Mouse (Mus musculus) intestine, embryonic 15.5 days (tissue): ENCODE measurements around the gene Kcnk13. TPM values are rescaled to one million over a fixed set of nuclear protein-coding genes. Genes with fewer than 3 reads are reported as not detected.
"Not testable (repeated sequence)": the region's sequence is repeated elsewhere in the genome, so short reads cannot be mapped to it uniquely, and the experiment has no call there.

Source experiments
- ATAC-seq: fragments of 200-750 bp; cut with Nextera tagmentation; 2 replicates; pipeline ENCODE4 v1.8.0; 2017; ENCODE audit warnings: moderate TSS enrichment, moderate library complexity
- H3K27ac ChIP-seq: fragments of 300-500 bp; sonication (generic); 2 replicates; pipeline ENCODE4 v1.5.1; 2015; ENCODE audit warnings: mild to moderate bottlenecking, inconsistent platforms
- H3K27me3 ChIP-seq: fragments of 300-500 bp; sonication (generic); replicated peaks from 2 replicates; pipeline ENCODE4 v1.6.1; 2015; ENCODE audit warnings: inconsistent platforms
- H3K36me3 ChIP-seq: fragments of 300-500 bp; sonication (generic); 2 replicates; pipeline ENCODE4 v1.6.1; 2015; ENCODE audit warnings: inconsistent platforms
- H3K4me1 ChIP-seq: fragments of 300-500 bp; sonication (generic); replicated peaks from 2 replicates; pipeline ENCODE4 v1.6.1; 2015; ENCODE audit warnings: inconsistent platforms
- H3K4me2 ChIP-seq: fragments of 300-500 bp; sonication (generic); replicated peaks from 2 replicates; pipeline ENCODE4 v1.6.1; 2015; ENCODE audit warnings: mild to moderate bottlenecking, inconsistent platforms
- H3K4me3 ChIP-seq: fragments of 300-500 bp; sonication (generic); replicated peaks from 2 replicates; pipeline ENCODE4 v1.5.1; 2015; ENCODE audit warnings: inconsistent platforms
- H3K9ac ChIP-seq: fragments of 300-500 bp; sonication (generic); 2 replicates; pipeline ENCODE4 v1.6.1; 2015; ENCODE audit warnings: inconsistent platforms
- H3K9me3 ChIP-seq: fragments of 300-500 bp; sonication (generic); 2 replicates; pipeline ENCODE4 v1.6.1; 2016; ENCODE audit warnings: inconsistent platforms
- WGBS: fragments of 180-500 bp; shearing (Covaris S2); methylation state at CpG from one replicate; pipeline ENCODE4 v1.1.7; 2015; 5-methylcytosine and 5-hydroxymethylcytosine counted together
- polyA plus RNA-seq: library from polyadenylated mRNA; unstranded; fragments of >200 nt; fragmentation: Nextera tagmentation; extraction: Ambion mirVana; gene quantifications from 2 replicates; pipeline ENCODE4 v1.2.1, GENCODE M21; 2015

Gene Kcnk13
- polyA plus RNA-seq, 1 experiment from 2014 or later = 0.72 TPM

GRCm38 (mm10) chr12:99969906-99970305 lies 5.6 kb downstream of the Kcnk13 start:
- Histone ChIP-seq H3K4me2 (no peak overlapping the region), H3K27ac (no peak overlapping the region), H3K4me3 (no peak overlapping the region), H3K9ac (no peak overlapping the region), H3K9me3 (no peaks in the 10 kb centered on the region), H3K4me1 (peaks cover 20% of the 10 kb centered on the region), H3K27me3 (peaks cover 46% of the 10 kb centered on the region), H3K36me3 (no peaks in the 10 kb centered on the region)
- 64% methylated on average over 4 of the region's 4 CpGs for WGBS
- ATAC-seq = no peak

- 72% methylated on average over 7 of the region's 7 CpGs for WGBS
- not testable (repeated sequence) for H3K4me1 ChIP-seq, H3K36me3 ChIP-seq, H3K4me2 ChIP-seq, ATAC-seq, H3K9ac ChIP-seq, H3K27ac ChIP-seq, H3K9me3 ChIP-seq, H3K4me3 ChIP-seq
- H3K27me3 ChIP-seq = peaks cover 32% of the 10 kb centered on the region
These were observed 7.1 kb downstream of the Kcnk13 start for GRCm38 (mm10) chr12:99971205-99971894.

GRCm38 (mm10) chr12:99972825-99973224 lies 8.5 kb downstream of the Kcnk13 start:
- H3K4me3 ChIP-seq = no peak overlapping the region
- H3K9ac ChIP-seq = no peak overlapping the region
- H3K27ac ChIP-seq = no peak overlapping the region
- H3K36me3 ChIP-seq = no peaks in the 10 kb centered on the region
- WGBS = 63% methylated on average over 7 of the region's 7 CpGs
- no peak for ATAC-seq
- peaks cover 17% of the 10 kb centered on the region for H3K27me3 ChIP-seq
- no peaks in the 10 kb centered on the region for H3K9me3 ChIP-seq
- no peak overlapping the region for H3K4me2 ChIP-seq
- H3K4me1 ChIP-seq = no peaks in the 10 kb centered on the region

- Histone ChIP-seq H3K4me3 (no peak overlapping the region), H3K36me3 (no peaks in the 10 kb centered on the region), H3K4me1 (no peaks in the 10 kb centered on the region), H3K4me2 (no peak overlapping the region), H3K27ac (no peak overlapping the region), H3K9ac (no peak overlapping the region), H3K27me3 (peaks cover 11% of the 10 kb centered on the region), H3K9me3 (no peaks in the 10 kb centered on the region)
- 73% methylated on average over 1 of the region's 1 CpGs for WGBS
- no peak for ATAC-seq
These were observed 9.4 kb downstream of the Kcnk13 start for GRCm38 (mm10) chr12:99973659-99974058.

GRCm38 (mm10) chr12:99979541-99979940 lies 15.2 kb downstream of the Kcnk13 start:
- no peak for ATAC-seq

GRCm38 (mm10) chr12:99986797-99987196 lies 22.5 kb downstream of the Kcnk13 start:
- Histone ChIP-seq H3K9me3 (no peaks in the 10 kb centered on the region), H3K36me3 (no peaks in the 10 kb centered on the region), H3K9ac (no peak overlapping the region), H3K4me3 (no peak overlapping the region), H3K27me3 (no peaks in the 10 kb centered on the region), H3K4me1 (no peaks in the 10 kb centered on the region), H3K27ac (no peak overlapping the region), H3K4me2 (no peak overlapping the region)
- 88% methylated on average over 5 of the region's 5 CpGs for WGBS
- ATAC-seq = no peak

More at GRCm38 (mm10) chr12:99979541-99979940, 15.2 kb downstream of the Kcnk13 start:
- H3K4me2 ChIP-seq = no peak overlapping the region
- H3K4me3 ChIP-seq = no peak overlapping the region
- 77% methylated on average over 4 of the region's 4 CpGs for WGBS
- H3K27ac ChIP-seq = no peak overlapping the region
- no peaks in the 10 kb centered on the region for H3K27me3 ChIP-seq
- no peaks in the 10 kb centered on the region for H3K36me3 ChIP-seq
- H3K9me3 ChIP-seq = no peaks in the 10 kb centered on the region
- no peaks in the 10 kb centered on the region for H3K4me1 ChIP-seq
- no peak overlapping the region for H3K9ac ChIP-seq

GRCm38 (mm10) chr12:99988144-99988543 lies 23.8 kb downstream of the Kcnk13 start:
- H3K9ac ChIP-seq = no peak overlapping the region
- no peaks in the 10 kb centered on the region for H3K9me3 ChIP-seq
- H3K36me3 ChIP-seq = no peaks in the 10 kb centered on the region
- no peaks in the 10 kb centered on the region for H3K27me3 ChIP-seq
- 78% methylated on average over 2 of the region's 2 CpGs for WGBS
- H3K4me2 ChIP-seq = no peak overlapping the region
- no peak for ATAC-seq
- H3K4me1 ChIP-seq = no peaks in the 10 kb centered on the region
- no peak overlapping the region for H3K27ac ChIP-seq
- no peak overlapping the region for H3K4me3 ChIP-seq

GRCm38 (mm10) chr12:99992362-99992862 lies 28.1 kb downstream of the Kcnk13 start:
- Histone ChIP-seq H3K27me3 (no peaks in the 10 kb centered on the region), H3K9ac (no peak overlapping the region), H3K4me3 (no peak overlapping the region), H3K27ac (no peak overlapping the region), H3K36me3 (no peaks in the 10 kb centered on the region), H3K4me1 (no peaks in the 10 kb centered on the region), H3K4me2 (no peak overlapping the region), H3K9me3 (no peaks in the 10 kb centered on the region)
- WGBS = 93% methylated on average over 11 of the region's 11 CpGs
- ATAC-seq = no peak

- Histone ChIP-seq H3K4me3 (no peak overlapping the region), H3K9ac (no peak overlapping the region), H3K9me3 (no peaks in the 10 kb centered on the region), H3K27ac (no peak overlapping the region), H3K36me3 (no peaks in the 10 kb centered on the region), H3K4me2 (no peak overlapping the region), H3K27me3 (no peaks in the 10 kb centered on the region), H3K4me1 (no peaks in the 10 kb centered on the region)
- ATAC-seq = no peak
- 80% methylated on average over 10 of the region's 10 CpGs for WGBS
These were observed 29.0 kb downstream of the Kcnk13 start for GRCm38 (mm10) chr12:99993146-99993890.

GRCm38 (mm10) chr12:99995951-99996350 lies 31.7 kb downstream of the Kcnk13 start:
- Histone ChIP-seq H3K36me3 (no peaks in the 10 kb centered on the region), H3K27ac (no peak overlapping the region), H3K4me3 (no peak overlapping the region), H3K4me2 (no peak overlapping the region), H3K9ac (no peak overlapping the region), H3K4me1 (no peaks in the 10 kb centered on the region), H3K9me3 (no peaks in the 10 kb centered on the region), H3K27me3 (no peaks in the 10 kb centered on the region)
- ATAC-seq = no peak
- WGBS = 90% methylated on average over 5 of the region's 5 CpGs

GRCm38 (mm10) chr12:99999726-100000125 lies 35.4 kb downstream of the Kcnk13 start:
- Histone ChIP-seq H3K9me3 (no peaks in the 10 kb centered on the region), H3K27me3 (no peaks in the 10 kb centered on the region), H3K4me1 (no peaks in the 10 kb centered on the region), H3K4me3 (no peak overlapping the region), H3K9ac (no peak overlapping the region), H3K36me3 (no peaks in the 10 kb centered on the region), H3K27ac (no peak overlapping the region), H3K4me2 (no peak overlapping the region)
- no peak for ATAC-seq
- 85% methylated on average over 5 of the region's 5 CpGs for WGBS

- no peaks in the 10 kb centered on the region for H3K27me3 ChIP-seq
- H3K9ac ChIP-seq = no peak overlapping the region
- 83% methylated on average over 7 of the region's 7 CpGs for WGBS
- H3K27ac ChIP-seq = no peak overlapping the region
- no peak overlapping the region for H3K4me3 ChIP-seq
- H3K36me3 ChIP-seq = no peaks in the 10 kb centered on the region
- H3K4me2 ChIP-seq = no peak overlapping the region
- no peaks in the 10 kb centered on the region for H3K4me1 ChIP-seq
- no peak for ATAC-seq
- no peaks in the 10 kb centered on the region for H3K9me3 ChIP-seq
These were observed 36.1 kb downstream of the Kcnk13 start for GRCm38 (mm10) chr12:100000381-100000780.

- WGBS = 91% methylated on average over 3 of the region's 3 CpGs
- Histone ChIP-seq H3K4me2 (no peak overlapping the region), H3K27ac (no peak overlapping the region), H3K4me3 (no peak overlapping the region), H3K36me3 (no peaks in the 10 kb centered on the region), H3K9ac (no peak overlapping the region), H3K27me3 (no peaks in the 10 kb centered on the region), H3K4me1 (no peaks in the 10 kb centered on the region), H3K9me3 (no peaks in the 10 kb centered on the region)
- no peak for ATAC-seq
These were observed 36.9 kb downstream of the Kcnk13 start for GRCm38 (mm10) chr12:100001246-100001645.
